Mouse (Mus musculus) E14TG2a.4 (cell line): ENCODE data around the gene Metrnl.

Experiments
- H3K27me3 ChIP-seq: 2 replicates; pipeline ENCODE4 v1.6.1; 2014; ENCODE audit warnings: low read length, control low read depth; ENCODE audit not compliant: insufficient read depth
- H3K36me3 ChIP-seq: 2 replicates; pipeline ENCODE4 v1.6.1; 2014; ENCODE audit warnings: low read length, control low read depth; ENCODE audit not compliant: insufficient read depth
- H3K4me1 ChIP-seq: replicated peaks from 2 replicates; pipeline ENCODE4 v1.6.1; 2014; ENCODE audit warnings: low read depth, low read length, control low read depth
- H3K4me3 ChIP-seq: replicated peaks from 2 replicates; pipeline ENCODE4 v1.5.1; 2014; ENCODE audit warnings: mild to moderate bottlenecking, low read length
- H3K9me3 ChIP-seq: 2 replicates; pipeline ENCODE4 v1.6.1; 2014; ENCODE audit warnings: low read length, control low read depth
- CTCF ChIP-seq: conservative IDR thresholded peaks from 2 replicates; pipeline ENCODE4 v1.5.1; 2014; ENCODE audit warnings: low read length
- NANOG ChIP-seq: IDR thresholded peaks from 2 replicates; pipeline ENCODE4 v1.6.1; 2014; ENCODE audit warnings: borderline replicate concordance, low read length, mixed read lengths
- POU5F1 ChIP-seq: IDR thresholded peaks from 2 replicates; pipeline ENCODE4 v1.6.1; 2014; ENCODE audit warnings: low read length, borderline replicate concordance

Metrnl gene

GRCm38 (mm10) chr11:121734184-121734583, 32.8 kb downstream of the Metrnl start:
- Histone ChIP-seq H3K4me1 (no peaks in the 10 kb centered on the region), H3K36me3 (no peaks in the 10 kb centered on the region), H3K9me3 (no peaks in the 10 kb centered on the region), H3K4me3 (no peak overlapping the region), H3K27me3 (no peaks in the 10 kb centered on the region)
- no peak for TF ChIP-seq NANOG
- TF ChIP-seq POU5F1 = no peak
- no peak for TF ChIP-seq CTCF

- no peaks in the 10 kb centered on the region for H3K9me3 ChIP-seq
- H3K4me3 ChIP-seq = no peak overlapping the region
- TF ChIP-seq NANOG (no peak), CTCF (no peak), POU5F1 (no peak)
Measured at GRCm38 (mm10) chr11:121734892-121735291, 33.5 kb downstream of the Metrnl start.

DNA sequence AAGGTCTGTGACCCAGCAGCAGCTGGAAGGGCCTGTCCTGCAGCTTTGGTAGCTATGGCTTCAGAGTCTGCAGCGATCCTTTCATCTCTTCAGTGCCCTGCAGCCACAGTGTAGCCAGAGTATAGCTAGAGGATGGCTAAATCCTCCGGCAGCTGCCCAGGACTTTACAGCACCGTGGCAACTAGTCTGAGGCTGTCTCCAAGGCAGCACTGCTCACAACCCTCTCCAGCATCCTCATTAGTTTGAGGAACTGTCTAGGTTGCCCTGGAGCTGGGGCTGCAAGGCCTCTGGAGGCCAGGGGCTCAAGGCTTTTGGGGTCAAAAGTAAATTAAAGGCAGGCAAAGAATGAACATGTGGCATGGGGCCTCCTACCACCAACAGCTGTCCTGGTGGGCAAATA, 37.3 kb downstream of the Metrnl start:
- no peaks in the 10 kb centered on the region for H3K27me3 ChIP-seq
- TF ChIP-seq CTCF = no peak
- TF ChIP-seq NANOG = no peak
- TF ChIP-seq POU5F1 = no peak
- H3K4me3 ChIP-seq = no peak overlapping the region
- H3K4me1 ChIP-seq = no peaks in the 10 kb centered on the region
- no peaks in the 10 kb centered on the region for H3K9me3 ChIP-seq
- no peaks in the 10 kb centered on the region for H3K36me3 ChIP-seq

More at GRCm38 (mm10) chr11:121734892-121735291, 33.5 kb downstream of the Metrnl start:
- H3K36me3 ChIP-seq = no peaks in the 10 kb centered on the region
- H3K27me3 ChIP-seq = no peaks in the 10 kb centered on the region
- no peaks in the 10 kb centered on the region for H3K4me1 ChIP-seq

GRCm38 (mm10) chr11:121740906-121741305, 39.6 kb downstream of the Metrnl start:
- Histone ChIP-seq H3K9me3 (no peaks in the 10 kb centered on the region), H3K27me3 (no peaks in the 10 kb centered on the region), H3K4me1 (no peaks in the 10 kb centered on the region), H3K4me3 (no peak overlapping the region), H3K36me3 (no peaks in the 10 kb centered on the region)
- TF ChIP-seq CTCF = no peak

GRCm38 (mm10) chr11:121741433-121741832, 40.1 kb downstream of the Metrnl start:
- Histone ChIP-seq H3K4me1 (no peaks in the 10 kb centered on the region), H3K9me3 (no peaks in the 10 kb centered on the region), H3K4me3 (no peak overlapping the region), H3K36me3 (no peaks in the 10 kb centered on the region), H3K27me3 (no peaks in the 10 kb centered on the region)
- no peak for TF ChIP-seq NANOG
- TF ChIP-seq POU5F1 = no peak
- TF ChIP-seq CTCF = no peak

GRCm38 (mm10) chr11:121743113-121743512, 41.8 kb downstream of the Metrnl start:
- TF ChIP-seq POU5F1 (no peak), NANOG (no peak), CTCF (no peak)
- no peaks in the 10 kb centered on the region for H3K4me1 ChIP-seq
- no peaks in the 10 kb centered on the region for H3K36me3 ChIP-seq
- no peak overlapping the region for H3K4me3 ChIP-seq
- no peaks in the 10 kb centered on the region for H3K27me3 ChIP-seq
- no peaks in the 10 kb centered on the region for H3K9me3 ChIP-seq

- Histone ChIP-seq H3K9me3 (no peaks in the 10 kb centered on the region), H3K27me3 (no peaks in the 10 kb centered on the region), H3K36me3 (no peaks in the 10 kb centered on the region), H3K4me3 (no peak overlapping the region), H3K4me1 (no peaks in the 10 kb centered on the region)
- TF ChIP-seq NANOG = no peak
- TF ChIP-seq POU5F1 = no peak
- TF ChIP-seq CTCF = no peak
Measured at GRCm38 (mm10) chr11:121743915-121744628, 42.7 kb downstream of the Metrnl start.

DNA sequence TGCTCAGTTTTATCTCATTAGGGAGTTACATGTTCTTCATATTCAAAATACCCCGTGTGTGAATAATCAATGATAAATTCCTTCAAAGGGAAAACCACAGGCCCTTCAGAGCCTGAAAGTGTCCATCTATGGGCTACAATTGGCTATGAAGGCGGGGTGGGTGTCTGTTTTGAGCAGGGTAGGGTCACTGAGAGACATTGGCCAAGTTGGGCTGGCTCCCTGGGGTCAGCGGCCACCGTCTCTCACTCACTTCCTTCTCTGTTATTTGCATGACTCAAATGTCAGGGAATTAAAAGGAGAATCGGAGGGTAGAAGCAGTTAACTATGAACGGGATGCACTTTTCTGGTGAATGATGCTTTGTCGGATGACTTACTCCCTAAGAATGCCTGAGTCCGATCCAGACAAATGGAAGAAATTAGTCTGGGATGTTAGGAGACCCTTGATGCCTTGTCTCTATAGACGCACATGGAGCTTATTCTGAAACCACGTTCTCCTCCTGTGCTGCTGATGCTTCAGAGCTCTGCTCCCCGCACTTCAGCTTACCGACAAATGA, 45.7 kb downstream of the Metrnl start:
- Histone ChIP-seq H3K27me3 (no peaks in the 10 kb centered on the region), H3K9me3 (no peaks in the 10 kb centered on the region)
- TF ChIP-seq POU5F1 (no peak), NANOG (no peak), CTCF (no peak)

More for the DNA sequence above, 45.7 kb downstream of the Metrnl start:
- no peaks in the 10 kb centered on the region for H3K36me3 ChIP-seq
- no peaks in the 10 kb centered on the region for H3K4me1 ChIP-seq
- no peak overlapping the region for H3K4me3 ChIP-seq
